Mouse (Mus musculus): ENCODE data around the gene Fez2.

Gene Fez2

GRCm38 (mm10) chr17:78368481-78368880 lies 49.5 kb downstream of the Fez2 start:
- DNase-seq (ENCODE audit: extremely low spot score, low spot score) = no peak

DNA sequence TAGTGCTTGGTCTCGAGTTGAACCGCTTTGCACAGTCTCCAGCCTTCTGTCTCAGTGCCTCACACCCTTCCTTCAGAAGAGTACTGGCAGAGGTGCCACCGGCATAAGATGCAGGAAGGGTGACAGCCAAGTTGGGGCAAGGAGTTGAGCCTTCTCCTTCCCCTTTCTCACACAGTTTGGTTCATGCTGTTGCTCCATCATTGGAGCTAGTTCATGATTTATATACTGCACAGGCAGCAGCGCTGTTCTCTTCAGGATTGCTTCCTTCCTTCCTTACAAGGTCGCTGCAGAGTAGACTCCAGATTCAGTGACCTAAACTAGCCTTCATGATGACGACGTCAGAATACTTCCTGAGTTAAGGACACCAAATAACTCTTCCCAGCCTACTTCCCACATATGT lies 51.9 kb downstream of the Fez2 start:
- DNase-seq (ENCODE audit: extremely low spot score, low spot score) = no peak

DNA sequence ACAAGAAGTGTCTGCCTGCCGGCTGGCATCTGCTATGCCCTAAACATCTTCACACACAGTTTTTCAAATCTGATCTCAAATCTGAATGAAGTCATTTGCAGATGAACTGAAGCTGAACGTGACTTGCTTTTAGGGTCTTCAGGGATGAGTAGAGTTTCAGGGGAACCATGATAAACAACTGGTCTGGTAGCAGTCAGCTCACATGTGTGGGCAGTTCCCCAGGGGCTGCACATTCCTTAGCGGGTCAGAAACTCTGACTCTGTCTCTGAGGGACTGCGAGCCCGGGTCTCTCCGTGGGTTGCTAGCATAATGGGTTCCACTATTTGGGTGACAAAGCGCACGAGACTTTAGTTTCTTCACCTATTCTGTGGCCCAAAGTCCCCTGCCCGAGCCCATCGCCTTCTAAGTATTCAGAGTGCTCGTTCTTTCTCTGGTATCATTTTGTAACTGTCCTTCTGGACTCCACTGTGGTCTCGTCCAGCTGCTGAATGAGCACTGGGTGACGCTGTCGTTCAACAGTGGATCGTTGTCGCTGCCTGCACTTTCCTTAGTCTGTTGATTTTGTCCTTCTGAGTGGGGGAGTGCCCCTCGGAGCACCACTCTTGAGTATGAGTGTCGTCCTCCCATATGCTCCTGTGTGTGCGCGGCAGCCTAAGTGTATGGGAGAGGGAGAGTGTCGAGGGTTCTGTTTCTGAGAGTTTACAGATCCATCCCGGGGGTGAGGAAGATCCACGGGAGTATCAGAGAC lies 53.2 kb downstream of the Fez2 start:
- DNase-seq (ENCODE audit: extremely low spot score, low spot score) = no peak

DNA sequence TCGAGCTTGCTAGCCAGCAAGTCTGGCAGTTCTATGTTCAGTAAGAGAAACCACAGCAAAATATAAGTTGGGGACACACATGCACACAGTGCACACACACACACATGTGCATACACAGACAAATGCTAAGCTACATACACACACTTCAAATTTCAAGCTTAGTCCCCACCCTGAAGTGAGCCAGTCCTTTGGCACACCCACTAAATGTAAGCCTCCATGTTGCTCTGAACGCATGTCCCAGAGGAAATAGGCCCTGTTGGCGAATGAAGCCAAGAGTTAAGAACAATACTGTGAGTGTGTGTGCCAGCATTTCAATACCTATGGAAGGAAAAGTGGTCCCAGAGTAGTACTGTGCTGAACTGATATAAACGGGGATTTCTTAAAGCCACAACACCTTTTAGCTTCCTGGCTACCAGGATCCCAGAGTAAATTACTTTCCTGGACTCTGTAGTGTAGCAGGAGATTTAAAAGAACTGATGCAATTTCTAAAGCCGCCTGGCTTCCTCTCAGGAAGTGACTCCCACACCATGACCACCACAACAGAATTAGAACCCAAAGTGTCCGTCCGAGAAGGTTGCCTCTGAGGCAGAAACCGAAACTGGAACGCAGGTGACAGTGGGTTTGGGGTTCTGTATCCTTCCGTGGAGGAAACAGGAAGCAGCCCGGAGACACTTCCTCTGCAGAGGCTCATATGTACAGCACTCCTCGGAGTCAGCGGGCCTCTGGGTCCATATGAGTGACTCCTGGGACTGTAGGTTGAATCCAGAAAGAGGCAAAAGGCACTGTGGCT lies 55.8 kb downstream of the Fez2 start:
- DNase-seq (ENCODE audit: extremely low spot score, low spot score) = no peak

GRCm38 (mm10) chr17:78358251-78358726 lies 59.7 kb downstream of the Fez2 start:
- DNase-seq (ENCODE audit: extremely low spot score, low spot score) = no peak

GRCm38 (mm10) chr17:78357753-78358152 lies 60.2 kb downstream of the Fez2 start:
- DNase-seq (ENCODE audit: extremely low spot score, low spot score) = no peak

GRCm38 (mm10) chr17:78355611-78356010 lies 62.3 kb downstream of the Fez2 start:
- DNase-seq (ENCODE audit: extremely low spot score, low spot score) = no peak

DNA sequence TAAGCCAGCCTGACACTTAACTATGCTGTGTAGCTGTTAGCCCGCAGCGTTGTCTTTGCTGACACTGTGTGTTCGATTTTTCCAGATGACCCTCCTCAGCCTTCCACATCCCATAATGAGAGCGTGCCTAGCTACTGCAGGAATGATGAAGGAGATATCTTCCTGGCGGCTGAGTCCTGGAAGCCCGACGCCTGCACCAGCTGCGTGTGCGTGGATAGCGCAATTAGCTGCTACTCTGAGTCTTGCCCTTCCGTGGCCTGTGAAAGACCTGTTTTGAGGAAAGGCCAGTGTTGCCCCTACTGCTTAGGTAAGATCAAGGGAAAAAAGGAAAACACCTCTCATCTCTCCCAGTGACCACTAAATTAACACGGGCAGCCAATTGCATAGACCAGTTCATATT lies 63.1 kb downstream of the Fez2 start:
- DNase-seq (ENCODE audit: extremely low spot score, low spot score) = no peak

- no peak for DNase-seq (ENCODE audit: extremely low spot score, low spot score)
Observed at GRCm38 (mm10) chr17:78354411-78354810, 63.5 kb downstream of the Fez2 start.

DNA sequence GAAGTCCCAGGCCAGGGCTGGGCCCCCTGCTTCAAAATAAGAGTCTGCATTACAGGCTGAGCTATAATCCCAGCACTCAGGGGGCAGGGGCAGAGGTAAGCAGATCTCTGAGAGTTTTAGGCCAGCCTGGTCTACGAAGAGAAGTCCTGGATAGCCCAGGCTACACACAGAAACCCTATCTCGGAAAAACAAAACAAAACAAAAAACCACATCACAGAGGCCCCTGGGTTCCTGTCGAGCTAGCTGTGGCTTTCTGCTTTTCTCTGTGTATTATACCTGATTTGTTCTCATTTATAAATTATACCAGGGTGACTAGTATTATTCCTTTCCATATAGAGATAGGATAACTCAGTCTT lies 65.5 kb downstream of the Fez2 start:
- DNase-seq (ENCODE audit: extremely low spot score, low spot score) = no peak

DNA sequence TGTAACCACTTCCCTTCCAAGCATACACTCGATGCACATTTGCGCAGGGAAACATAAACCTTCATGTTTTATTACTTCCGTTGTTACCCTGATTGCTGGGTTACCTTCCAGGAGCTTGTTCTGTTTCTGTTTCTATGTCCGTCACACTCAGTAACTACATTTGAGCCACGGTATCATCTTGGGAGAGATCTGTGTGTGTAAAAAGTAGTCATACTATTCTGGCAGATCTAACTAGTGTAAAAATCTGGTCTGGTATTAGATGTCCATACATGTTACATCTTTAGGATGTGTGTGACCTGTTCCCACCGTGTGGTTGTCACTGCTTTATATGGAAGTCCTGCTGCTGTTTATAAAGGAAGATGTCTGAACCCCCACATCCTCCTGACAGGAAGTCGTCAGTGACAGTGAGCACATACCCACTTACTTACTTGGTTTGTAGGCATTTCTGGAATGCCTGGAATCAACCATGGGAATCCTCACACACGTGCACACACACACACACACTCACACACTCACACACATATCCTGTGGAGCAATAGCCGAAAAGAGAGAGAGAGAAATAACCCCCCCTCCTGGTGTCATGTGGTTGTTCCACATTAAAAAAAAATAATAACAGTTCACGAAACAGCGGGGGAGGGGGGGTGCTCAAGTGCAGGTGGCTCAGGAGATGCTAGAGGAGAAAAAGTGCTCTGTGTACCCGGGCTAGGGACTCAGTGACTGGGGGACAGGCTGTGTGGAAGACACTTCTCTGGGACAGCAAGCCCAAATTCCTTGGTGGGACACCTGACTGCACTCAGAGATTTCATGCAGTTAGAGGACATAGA lies 66.1 kb downstream of the Fez2 start:
- no peak for DNase-seq (ENCODE audit: extremely low spot score, low spot score)

GRCm38 (mm10) chr17:78347111-78347801 lies 70.7 kb downstream of the Fez2 start:
- DNase-seq (ENCODE audit: extremely low spot score, low spot score) = no peak

DNA sequence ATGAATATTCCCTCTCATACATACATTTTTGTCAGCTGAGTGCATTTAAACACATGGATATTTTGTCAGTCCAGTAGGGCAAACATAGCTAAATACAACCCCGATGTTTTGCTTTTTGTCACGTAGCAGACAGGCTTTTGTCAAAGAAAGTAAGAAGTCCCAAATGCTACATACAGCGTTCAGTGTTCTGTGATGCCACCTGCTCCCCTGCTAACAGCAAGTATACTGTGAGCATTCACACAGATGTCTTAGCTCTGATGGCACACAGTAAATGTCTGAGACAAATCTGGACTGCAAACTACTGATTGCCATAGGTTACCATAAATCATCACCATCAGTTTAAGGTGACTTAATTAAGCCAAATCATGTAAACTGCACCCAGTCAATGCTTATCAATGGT lies 74.3 kb downstream of the Fez2 start:
- DNase-seq (ENCODE audit: extremely low spot score, low spot score) = no peak

- no peak for DNase-seq (ENCODE audit: extremely low spot score, low spot score)
Observed at GRCm38 (mm10) chr17:78335250-78335649, 82.7 kb downstream of the Fez2 start.

GRCm38 (mm10) chr17:78333275-78333674 lies 84.7 kb downstream of the Fez2 start:
- DNase-seq (ENCODE audit: extremely low spot score, low spot score) = no peak

GRCm38 (mm10) chr17:78331438-78331837 lies 86.5 kb downstream of the Fez2 start:
- DNase-seq (ENCODE audit: extremely low spot score, low spot score) = no peak

- DNase-seq (ENCODE audit: extremely low spot score, low spot score) = no peak
Observed at GRCm38 (mm10) chr17:78328287-78328686, 89.7 kb downstream of the Fez2 start.

GRCm38 (mm10) chr17:78327187-78327586 lies 90.8 kb downstream of the Fez2 start:
- no peak for DNase-seq (ENCODE audit: extremely low spot score, low spot score)

GRCm38 (mm10) chr17:78326381-78326780 lies 91.6 kb downstream of the Fez2 start:
- DNase-seq (ENCODE audit: extremely low spot score, low spot score) = no peak

DNA sequence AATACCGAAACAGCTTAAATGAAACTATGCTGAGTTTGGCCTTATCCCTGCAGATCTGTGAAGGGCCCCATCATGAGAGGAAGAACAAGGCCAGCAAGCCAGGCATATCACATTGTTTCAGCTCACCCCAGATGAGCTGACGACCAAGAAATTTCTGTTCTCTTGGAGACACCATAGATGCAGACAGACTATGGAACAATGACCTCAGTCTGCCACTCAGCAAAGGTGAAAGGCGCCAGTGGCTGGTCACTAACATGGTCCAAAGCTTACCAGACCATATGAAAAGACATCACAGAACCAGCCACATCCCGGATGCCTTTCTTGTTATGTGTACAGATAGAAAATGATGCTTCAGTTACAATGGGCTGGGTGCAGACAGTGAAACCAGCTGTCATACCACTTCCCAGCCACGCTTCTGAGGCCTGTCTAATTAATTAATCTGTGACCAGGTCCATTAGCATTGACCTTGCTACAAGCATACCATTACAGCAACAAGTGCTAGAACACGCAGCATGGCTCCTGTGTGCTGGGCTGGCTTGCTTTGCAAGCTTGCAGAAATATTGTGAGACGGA lies 92.1 kb downstream of the Fez2 start:
- DNase-seq (ENCODE audit: extremely low spot score, low spot score) = no peak
